Mouse (Mus musculus) ES-E14 (cell line): ENCODE results near the gene Cnp.

Source experiments
- CHD2 ChIP-seq: IDR thresholded peaks from 2 replicates; pipeline ENCODE4 v1.6.1; 2014; ENCODE audit warnings: mild to moderate bottlenecking, low read depth, low read length, inconsistent platforms
- HCFC1 ChIP-seq: IDR thresholded peaks from 2 replicates; pipeline ENCODE4 v1.6.1; 2012; ENCODE audit warnings: low read length, inconsistent platforms, borderline replicate concordance; ENCODE audit not compliant: insufficient read depth
- MAFK ChIP-seq: IDR thresholded peaks from 2 replicates; pipeline ENCODE4 v1.6.1; 2014; ENCODE audit warnings: mild to moderate bottlenecking, low read depth, low read length, inconsistent platforms; ENCODE audit not compliant: insufficient read depth

DNA sequence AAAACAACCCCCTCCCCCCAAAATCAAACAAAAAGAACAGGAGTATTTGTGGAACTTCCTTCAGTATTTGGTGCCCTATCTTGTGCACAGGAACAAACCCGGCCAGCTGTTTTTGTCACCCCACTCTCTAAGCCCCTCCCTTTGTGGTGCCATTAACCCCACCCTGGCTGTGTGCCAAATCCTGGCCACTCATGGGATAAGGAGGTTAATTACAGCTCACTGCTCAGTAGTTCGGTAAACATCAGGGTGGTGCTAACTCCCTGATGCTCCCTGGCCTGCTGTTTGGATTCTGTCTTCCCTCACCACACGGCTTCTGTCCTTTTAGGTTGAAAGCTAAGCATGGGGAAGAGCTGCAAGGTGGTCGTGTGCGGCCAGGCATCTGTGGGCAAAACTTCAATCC is 49.2 kb downstream of the Cnp start:
- TF ChIP-seq MAFK (no peak), CHD2 (no peak), HCFC1 (no peak)
